Mouse (Mus musculus): ENCODE data around the gene Fgf6.
A peak's percentile ranks its signal among the peaks of the same experiment; 100 is the strongest.

Gene Fgf6

DNA sequence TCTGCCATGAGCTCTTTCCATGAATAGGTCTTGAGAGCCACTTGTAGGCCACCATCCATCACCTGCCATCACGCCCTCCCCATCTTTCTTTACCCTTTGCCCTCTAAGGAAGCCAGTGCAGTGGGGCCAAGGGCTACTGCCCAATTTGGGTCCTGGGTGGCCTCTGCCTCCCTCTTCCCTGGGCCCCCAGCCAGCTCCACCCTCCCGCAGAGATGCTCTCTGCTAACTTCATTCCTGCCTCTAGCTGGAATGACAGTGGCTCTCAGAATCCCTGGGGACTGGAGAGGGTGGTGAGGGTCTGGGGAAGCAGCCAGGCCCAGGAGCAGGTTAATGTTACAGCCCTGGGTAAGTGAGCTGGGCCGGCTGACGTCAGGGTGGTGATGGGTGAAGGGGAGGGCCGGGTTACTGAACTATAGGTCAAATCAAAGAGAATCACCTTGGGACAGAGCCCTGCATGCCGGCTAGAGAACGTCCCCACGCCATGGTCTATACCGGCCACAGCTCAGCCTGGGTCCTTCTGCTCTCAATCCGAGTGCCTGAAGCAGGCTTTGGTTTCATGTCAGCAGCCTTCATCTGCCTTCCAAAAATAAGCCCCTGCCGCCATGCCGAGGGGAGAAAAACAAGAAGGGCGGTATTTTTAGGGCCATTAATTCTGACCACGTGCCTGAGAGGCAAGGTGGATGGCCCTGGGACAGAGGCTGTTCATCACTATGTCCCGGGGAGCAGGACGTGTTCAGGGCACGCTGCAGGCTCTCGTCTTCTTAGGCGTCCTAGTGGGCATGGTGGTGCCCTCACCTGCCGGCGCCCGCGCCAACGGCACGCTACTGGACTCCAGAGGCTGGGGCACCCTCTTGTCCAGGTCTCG is at the start of gene Fgf6:
Gene Fgf6, plus strand, starts transcription at position 681 of the 865 bp plus-strand sequence.
- DNase-seq (ENCODE audit: low read depth) = no peak

DNA sequence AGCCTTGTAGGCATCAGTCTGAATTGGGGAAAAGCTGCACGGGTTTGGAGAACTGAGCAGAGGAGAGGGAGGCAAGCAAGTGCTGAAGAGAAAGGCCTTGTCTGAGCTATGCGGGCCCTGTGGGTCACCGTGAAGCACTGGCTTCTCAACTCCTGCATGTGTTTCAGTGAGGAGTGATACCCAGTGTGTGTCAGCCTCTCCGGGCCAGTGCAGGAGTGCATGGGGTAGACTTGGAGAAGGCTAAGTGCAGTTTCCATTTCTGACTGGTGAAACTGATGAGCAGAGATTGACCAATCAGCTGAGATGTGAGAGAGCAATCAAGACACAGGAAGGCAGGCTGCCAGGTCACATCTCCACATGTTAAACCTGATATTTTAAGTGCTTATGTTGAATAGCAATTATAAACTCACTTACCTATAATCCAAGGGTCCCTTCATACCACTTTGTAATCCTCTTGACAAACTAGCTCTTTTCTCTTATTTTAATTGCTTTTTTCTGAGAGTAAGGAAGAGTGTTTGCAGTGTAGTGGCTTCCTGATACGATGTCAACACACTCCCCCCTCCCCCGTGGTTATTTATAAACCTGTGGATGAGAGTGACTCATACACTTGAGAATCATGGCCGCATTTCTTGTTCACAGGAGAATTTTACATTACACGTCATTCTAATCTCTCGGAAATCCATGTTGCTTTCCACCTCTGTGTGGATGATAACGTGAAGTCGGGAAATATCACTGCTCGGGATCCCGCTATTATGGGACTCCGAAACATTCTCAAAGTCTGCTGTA is 49.0 kb upstream of the Fgf6 start:
- no peak for DNase-seq (ENCODE audit: low read depth)

DNA sequence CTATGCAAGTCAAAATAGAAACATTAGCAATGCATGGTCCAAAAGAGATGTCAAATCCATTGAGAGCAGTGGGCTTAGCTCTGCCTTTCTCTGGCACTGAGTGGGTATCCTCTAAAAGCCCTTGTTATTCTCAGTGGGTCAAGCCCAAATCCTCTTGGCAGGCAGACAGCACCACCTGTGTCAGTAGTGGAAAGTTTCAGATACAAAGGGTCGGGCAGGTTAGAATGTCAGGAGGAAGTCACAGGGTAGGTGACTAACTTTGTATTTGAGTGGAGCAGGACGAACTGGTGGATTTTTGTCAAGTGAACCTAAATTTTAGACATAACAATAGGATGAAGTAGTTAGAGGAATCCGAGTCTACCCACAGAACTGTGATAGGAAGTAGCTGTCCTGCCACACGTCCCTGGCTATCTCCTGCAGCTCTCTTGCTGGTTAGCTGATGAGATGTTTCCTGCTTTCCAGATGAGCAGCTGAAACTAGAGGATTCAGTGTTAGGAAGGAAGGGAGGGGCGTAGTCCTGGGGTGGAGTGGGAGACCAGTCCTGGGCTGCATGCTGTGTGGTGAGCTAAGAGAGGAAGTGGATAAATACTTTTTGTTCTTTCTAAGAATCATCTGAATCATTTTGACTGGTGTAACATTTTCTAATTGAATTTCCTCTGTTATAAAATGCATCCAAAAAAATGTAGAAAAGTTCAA is 33.7 kb upstream of the Fgf6 start:
- DNase-seq (ENCODE audit: low read depth) = no peak

DNA sequence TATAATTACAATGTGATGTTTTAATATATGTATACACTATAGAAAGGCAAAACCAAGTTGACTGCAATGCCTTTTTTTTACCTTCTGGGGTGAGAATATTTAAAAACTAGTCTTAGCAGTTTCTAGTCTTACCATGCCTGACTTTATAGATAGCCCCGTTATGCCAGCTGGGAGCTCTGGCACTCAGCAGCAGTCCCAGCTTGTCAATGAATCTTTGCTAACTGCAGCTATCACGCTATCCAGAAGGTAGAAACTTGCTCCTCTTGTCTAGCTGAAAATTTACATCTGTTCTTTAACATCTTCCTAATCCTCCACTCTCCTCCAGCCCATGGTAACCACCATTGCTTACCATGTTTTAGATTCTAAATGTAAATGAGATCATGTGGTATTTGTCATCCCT is 21.7 kb upstream of the Fgf6 start:
- no peak for DNase-seq (ENCODE audit: low read depth)

DNA sequence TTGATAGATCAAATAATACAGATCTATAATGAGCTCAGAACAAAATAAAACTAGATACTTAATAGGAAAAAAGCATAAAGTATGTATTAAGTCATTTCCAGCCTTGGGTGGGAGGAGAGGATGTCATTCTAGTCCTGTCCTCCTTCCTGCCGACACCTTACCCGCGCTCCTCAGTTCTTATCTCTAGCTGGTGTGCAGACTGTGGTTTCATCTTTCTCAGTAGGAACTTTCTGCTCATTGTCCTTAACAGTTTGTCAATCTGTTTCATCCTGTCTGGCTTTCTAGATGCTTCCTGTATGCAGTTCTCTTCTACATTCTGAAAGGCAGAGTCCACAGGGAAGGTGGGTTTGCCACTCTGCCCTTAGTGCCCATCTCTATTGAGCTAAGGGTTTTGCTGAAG is 19.9 kb upstream of the Fgf6 start:
- DNase-seq (ENCODE audit: low read depth) = no peak

DNA sequence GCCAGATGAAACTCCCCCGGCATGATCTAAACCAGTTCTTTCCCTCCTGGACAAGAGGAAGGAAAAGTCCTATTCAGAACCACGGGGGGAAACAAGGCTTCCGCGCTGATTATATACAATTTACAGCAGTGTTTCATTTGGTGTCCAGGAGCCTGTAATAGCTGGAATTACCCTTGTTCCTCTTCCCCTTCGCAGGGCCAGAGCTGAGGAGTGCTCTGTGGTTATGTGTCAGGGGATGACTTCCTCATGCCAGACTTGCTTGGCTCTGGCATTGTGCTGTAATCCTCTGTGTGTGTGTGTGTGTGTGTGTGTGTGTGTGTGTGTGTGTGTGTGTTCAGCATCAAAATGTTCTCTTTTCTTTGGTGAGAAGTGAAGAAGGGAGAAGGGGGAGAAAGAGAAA is 19.0 kb upstream of the Fgf6 start:
- no peak for DNase-seq (ENCODE audit: low read depth)

DNA sequence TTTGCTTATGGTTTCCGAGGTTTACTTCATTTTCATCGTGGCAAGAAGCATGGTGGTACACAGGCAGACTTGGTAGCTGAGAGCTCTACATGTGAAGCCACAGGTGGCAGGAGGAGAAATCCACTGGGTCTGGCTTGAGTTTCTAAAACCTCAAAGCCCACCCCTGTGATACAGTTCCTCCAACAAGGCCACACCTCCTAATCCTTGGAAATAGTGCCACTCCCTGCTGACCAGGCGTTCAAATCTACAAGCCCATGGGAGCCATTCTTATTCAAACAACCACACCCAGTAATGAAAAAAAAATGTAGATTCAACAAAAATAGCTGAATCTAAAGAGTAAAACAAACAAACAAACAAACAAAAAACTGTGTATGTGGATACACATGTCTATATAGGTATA is 9.7 kb upstream of the Fgf6 start:
- DNase-seq (ENCODE audit: low read depth) = no peak

DNA sequence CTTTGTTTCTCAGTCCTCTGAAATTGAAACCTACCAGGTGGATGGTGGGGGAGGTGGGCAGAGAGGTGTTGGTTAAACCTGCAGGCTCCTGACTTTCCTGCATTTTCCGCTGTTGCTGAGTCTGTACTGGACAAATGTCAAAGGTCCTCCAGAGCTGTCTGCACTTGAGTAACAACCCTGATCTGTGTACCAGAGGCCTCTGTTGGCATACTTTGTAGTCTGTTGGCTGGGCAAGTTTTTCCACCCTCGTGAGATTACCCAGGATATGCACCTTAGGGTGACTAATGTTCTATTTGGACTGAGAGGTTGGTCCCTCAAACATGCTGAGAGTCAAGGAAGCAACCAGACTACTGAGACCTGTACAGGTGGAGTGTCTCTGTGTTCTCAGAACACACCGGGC is 8.8 kb upstream of the Fgf6 start:
- DNase-seq (ENCODE audit: low read depth) = no peak

DNA sequence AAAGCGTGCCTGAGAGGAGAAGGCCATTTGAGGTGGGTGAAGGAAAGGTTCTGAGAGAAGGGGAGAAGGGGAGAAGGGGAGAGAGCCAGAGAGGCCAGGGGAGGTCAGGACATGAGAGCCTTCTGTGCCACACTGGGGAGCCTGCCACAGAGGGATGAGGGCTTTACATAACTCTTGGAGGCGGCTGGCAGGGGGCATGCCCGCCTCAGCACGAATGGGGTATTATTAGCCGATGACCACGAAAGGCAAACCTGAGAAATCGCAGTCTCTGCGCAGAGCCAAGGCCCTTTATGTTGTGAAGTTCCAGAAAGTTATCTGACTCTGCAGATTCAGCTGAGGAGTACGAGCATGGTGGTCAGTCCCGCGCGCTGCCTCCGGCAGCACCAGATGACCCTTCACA is 5.4 kb upstream of the Fgf6 start:
- DNase-seq (ENCODE audit: low read depth) = no peak

DNA sequence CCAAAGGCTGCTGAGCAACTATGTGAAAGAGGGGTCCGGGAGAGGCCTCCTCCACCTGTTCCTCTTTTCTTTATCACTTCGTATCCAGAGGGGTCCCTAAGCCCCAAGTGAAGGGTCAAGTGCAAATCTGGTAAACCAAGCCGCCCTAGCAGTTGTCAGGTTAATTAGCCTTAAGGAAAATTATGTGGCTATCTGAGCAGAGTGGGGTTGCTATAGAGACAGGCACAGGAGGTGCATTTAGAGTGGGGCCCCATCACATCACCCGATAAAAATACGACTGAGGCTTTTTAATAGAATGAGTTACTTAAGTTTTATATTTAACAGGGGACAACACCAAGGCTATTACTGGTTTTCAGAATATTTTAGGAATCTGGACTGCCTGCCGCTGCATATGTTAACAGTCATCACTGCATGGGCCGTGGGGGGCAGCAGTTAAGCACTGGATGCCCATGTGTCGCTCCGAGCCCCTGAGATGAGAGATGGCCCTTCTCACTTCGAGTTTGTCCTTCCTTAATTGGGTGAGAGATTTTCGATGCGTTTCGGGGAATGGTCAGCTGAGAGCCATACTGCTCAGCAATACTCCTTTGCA is 3.3 kb upstream of the Fgf6 start:
- no peak for DNase-seq (ENCODE audit: low read depth)

DNA sequence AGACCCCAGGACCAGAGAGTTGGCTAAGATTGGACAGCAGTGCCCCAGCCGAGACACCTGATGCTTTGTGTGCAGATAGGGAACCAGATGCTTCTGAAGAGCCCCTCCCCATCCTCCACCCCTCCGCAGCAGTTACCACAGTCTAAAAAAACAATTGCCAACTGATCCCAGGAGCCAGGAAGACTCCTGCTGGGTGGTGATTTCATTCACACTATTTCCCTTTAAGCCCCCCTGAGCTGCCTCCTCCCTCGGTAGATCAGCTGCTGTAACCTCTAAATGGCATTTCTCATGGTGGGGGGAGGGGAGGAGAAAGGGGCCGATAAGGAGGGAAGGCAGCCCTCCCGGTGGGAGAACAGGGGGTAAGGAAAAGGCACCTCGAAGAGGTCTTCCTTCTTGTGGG is 3.9 kb downstream of the Fgf6 start:
- no peak for DNase-seq (ENCODE audit: low read depth)

DNA sequence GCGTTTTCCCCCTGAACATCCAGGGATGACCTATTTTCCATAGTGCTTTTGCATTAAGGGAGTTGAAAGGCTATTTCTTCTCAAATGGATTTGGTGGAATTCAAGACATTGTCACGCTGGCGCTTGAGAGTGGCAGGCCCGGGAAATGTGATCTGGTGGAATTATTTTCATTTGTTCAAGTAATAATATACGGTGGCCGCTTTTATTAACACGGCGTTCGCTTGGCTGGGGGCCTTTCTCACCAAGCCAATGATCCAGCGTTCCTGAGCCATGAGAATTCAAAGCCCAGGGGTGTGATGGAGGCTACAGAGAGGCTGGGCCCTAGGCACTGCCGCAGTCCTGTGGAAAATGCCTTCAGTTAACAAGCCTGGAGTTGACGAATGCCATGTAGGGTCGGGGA is 5.0 kb downstream of the Fgf6 start:
- DNase-seq (ENCODE audit: low read depth) = no peak

DNA sequence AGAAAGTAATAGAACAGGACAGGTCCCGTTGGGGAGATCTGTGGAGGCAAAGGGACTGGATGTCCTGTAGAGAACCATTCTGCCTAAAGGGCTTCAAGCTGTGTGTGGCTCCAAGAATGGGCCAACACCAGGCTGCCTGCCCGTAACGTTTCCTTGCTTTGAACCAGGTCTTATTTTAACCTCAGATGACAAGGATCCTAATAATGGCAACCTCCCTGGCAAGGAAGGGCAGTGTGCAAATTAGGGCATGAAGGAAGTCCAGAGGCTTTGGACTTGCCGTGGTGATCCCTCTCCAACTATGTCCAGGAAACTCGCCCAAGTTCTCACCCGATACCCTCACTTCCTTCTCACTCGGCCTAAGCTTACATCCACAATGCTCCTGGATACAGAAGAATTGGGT is 9.4 kb downstream of the Fgf6 start:
- no peak for DNase-seq (ENCODE audit: low read depth)

DNA sequence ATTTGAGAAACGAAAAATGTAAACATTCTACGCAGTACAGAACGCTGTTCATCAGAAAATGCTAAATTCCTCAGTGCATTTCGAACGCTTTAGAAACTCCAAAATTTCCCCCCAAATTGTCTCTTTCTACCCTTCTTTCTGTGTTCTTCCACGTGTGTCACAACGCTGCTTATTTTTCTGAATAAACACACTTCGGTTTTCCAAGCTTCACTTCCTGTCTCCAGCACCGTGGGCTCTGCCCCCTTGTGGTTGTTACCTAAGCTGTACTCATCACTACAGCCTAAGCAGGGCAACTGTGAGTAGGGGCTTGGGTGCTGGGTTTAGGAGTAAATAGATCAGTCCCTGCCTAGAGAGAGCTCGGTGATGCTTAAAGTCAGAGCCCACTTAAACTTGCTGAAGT is 19.4 kb downstream of the Fgf6 start:
- DNase-seq (ENCODE audit: low read depth) = peak; percentile 10

DNA sequence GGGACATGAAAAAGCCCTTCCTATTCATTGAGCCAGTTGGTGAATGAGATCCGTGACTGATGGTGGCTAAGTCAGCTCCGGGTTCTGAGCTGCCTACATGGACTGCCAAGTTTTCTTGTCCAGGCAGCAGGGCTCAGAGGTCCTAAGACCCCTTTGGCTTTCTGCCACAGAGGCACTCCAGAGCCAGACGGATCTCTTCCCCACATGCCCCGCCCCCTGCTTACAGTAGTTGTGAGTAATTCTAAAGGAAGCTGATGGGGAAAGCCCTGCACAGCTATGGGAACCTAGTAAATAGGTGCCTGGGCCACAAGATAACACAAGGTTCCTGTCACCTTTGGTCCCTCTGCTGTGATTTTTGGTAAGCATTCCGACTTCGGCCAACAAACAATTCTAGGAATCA is 29.5 kb downstream of the Fgf6 start:
- DNase-seq (ENCODE audit: low read depth) = no peak

DNA sequence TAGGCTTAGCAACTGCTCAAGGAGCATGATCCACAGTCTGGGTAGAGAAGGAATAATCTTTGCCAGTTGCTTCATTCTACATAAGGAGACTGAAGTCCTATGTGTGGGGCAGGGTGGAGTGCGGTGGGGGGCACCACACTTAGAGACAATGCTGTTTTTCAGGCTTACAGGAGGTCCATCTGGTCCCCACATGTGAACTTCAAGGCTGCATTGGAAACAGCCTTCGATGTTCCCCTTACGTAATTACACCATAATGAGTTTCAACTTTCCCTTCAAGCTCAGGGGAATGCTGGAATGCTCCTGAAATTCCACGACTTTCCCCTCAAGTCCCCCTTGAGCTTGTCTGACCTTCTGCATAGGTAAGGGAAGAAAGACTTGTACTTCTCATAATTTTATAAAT is 35.5 kb downstream of the Fgf6 start:
- DNase-seq (ENCODE audit: low read depth) = no peak

DNA sequence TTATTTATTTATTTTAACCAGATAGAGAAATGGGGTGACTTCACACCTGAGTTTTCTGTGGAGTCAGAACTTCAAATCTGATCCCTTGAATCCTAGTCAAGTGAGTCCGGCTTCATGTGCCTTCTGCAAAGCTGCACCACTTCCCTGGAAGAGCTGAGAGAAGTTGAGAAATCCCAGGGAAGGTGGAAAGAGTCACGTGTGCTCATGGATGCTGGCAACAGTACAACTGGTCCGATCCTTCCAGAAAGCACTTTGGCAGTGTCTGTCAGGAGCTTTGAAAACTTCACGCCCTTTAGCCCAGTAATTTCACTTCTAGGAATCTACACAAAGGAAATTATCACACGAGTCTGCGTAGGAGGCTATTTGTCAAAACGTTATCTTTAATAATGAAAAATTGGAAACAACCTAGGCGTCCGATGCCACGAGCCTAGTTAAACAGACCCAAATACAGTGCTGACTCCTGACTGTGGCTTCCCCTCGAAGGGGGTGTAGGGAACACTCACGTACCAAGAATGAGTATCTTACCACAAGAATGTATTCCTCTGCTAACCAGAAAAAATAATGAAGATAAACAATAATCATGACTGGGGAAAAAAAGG is 41.7 kb downstream of the Fgf6 start:
- no peak for DNase-seq (ENCODE audit: low read depth)

DNA sequence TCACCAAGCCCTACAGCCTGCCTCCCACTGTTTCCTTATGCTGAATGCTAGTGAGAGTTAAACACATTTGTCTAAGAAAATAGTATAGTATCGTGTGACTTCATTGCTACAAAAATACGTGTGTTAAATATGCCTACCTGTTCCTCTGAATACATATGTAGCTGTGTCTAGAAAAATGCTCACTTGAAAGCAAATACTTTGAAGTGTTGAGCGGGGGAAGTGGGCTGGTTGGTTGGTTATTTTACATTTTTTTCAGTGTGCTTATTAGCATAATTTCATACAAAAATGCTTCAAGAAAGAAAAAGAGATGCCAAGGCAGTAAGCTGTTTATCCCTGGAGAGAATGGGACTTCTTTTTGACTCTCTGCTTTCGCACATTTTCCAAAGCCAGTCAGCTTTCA is 44.6 kb downstream of the Fgf6 start:
- DNase-seq (ENCODE audit: low read depth) = no peak

DNA sequence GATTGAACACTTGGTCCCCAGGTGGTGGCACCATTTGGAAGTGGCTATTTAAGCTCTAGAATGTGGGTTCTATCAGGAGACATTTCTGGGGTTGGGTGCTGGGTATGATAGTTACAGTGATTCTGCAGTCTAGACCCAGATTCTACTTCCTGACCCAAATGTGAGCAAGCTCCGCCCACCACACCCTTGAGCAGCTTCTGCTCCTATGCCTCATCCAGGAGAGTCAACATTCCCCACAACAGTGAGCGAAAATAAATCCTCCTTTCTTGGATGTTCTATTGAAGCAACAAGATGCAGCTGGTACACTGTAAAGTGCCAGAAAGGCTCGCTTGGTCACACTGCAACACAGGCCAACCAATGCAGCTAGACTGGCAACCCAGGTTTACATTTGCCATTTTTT is 48.5 kb downstream of the Fgf6 start:
- DNase-seq (ENCODE audit: low read depth) = no peak

DNA sequence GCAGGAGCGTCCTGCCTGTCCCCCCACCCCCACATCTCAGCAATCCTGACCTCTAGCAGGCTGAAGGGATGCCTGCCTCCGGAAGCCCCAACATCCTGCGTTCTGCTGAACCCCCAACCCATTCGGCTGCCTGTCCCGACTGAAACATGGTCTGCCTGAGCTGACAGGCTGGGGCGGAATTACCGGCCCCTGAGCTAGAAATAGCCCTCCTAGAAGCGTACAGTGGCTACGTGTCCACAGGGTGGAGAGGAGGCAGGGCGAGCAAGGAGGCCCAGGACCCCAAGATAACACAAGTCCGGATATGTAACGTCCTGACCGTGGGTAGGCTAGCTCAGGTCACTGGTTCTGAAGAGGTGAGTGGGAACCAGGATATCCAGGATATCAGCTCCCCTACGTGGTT is 49.4 kb downstream of the Fgf6 start:
- no peak for DNase-seq (ENCODE audit: low read depth)

DNA sequence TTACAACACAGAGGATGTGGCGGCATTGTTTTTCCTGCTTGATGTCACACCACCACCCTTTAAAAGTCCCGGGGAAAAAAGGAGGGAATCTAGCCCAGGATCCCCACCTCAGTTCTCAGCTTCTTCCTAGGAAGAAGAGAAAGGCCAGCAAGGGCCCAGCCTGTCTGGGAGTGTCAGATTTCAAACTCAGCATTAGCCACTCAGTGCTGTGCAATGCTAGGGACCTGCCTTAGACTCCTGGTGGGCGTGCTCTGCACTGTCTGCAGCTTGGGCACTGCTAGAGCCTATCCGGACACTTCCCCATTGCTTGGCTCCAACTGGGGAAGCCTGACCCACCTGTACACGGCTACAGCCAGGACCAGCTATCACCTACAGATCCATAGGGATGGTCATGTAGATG is 57.4 kb downstream of the Fgf6 start, which contains the start of gene Fgf23:
Gene Fgf23, plus strand, starts transcription at position 86 of the 400 bp plus-strand sequence.
- DNase-seq (ENCODE audit: low read depth) = no peak

Measured in c-Kit-positive CD71-positive TER-119-negative erythroid progenitor cells, embryonic 14.5 days (primary cell).